Mouse (Mus musculus): ENCODE measurements around the gene Maml3.

Gene Maml3

DNA sequence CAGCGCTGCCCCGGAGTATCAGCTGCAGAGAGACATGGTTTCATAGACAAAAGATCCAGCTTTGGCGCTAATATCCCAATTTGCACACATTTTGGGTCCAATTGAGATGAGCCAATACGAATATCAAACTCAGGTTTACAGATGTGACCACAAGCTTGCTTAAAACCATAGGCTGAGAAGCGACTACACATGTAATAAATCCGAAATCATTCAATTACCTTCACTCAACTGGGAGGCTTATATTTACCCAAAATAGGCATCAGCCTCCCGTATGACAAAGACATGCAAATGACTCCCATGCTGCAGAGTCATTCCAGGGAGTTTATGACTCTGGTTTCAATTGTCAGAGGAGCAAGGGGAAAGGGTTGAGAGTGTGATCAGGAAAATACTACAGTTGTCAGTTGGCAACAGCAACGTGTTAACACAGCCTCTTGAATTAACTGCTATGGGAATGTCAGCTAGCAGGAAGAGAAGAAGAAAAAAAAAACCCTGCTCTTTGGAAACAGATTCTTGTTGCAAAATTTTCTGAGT, 224.3 kb downstream of the Maml3 start:
- DNase-seq (ENCODE audit: extremely low read depth, low read depth, low spot score) = no peak

DNA sequence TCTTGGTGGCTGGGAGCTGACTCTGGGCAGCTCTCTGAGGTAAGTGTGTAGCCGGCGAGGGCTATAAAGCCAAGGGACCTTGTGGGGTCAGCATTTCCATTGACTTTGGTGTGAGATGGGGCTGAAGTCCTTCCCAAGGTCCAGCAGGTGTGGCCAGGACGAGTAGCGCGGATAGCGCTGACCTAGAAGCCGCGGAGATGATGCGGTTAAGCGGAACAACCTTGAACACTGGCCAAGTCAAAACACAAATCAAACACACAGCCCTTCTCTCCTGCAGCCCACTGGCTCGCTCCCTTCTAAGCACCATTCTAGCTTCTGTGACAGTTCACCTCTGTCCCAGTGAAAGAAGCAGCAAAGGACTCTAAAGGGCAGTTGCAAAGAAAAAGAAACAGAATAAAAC, 225.7 kb downstream of the Maml3 start:
- no peak for DNase-seq (ENCODE audit: extremely low read depth, low read depth, low spot score)

DNA sequence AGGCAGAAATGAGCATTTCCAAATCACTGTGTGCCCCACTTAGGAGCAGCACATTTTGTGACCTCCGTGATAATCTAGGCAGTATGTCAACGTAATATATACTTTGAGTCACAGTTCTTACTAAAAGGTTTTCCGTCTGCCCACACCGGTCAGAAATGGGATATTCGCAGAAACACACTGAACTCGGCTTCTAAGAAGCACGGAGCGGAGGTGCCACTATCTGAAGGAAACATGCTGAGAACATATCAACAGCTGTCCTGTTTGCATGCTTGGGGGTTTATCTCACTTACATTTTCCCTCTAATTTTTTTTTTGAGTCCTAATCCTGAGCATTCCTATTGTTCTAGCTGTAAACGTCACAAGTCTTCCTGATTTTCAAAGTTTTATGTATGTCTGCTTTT, 226.3 kb downstream of the Maml3 start:
- no peak for DNase-seq (ENCODE audit: extremely low read depth, low read depth, low spot score)

DNA sequence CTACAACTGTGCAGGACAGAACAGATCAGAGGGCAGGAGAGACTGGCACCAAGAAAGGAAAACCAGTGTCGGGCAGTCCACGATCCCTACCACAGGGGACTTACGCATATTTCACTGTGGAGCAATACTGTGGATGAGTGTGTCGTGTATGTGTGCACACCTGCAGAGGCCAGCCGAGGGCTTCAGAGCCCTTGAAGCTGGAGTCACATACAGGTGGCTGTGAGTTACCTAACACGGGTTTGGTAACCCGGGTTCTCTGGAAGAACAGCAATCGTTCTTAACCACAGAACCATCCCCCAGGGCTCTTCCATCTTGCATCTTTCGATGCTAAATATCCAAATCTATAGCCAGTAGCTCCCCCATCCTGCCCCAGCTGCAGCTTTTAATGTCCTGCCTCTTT, 228.1 kb downstream of the Maml3 start:
- peak; percentile 73 for DNase-seq (ENCODE audit: extremely low read depth, low read depth, low spot score)

DNA sequence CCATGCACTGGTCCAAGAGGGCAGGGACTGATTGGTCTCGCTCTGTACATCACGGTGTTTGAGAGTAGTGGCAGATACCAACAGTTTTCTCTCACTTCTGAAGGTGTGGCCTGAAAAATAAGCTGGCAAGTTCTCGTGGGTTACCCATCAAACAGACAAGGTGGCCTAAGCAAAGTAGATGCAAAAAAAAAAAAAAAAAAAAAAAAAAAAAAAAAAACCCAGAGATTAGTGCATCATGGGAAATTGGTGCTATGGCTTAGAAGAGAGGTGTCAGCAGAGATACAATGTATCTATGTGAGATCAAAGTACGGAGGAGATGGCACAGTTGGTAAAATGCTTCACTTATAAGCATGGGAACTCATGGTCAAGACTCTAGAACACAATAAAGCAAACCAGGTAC, 229.2 kb downstream of the Maml3 start:
- DNase-seq (ENCODE audit: extremely low read depth, low read depth, low spot score) = no peak

DNA sequence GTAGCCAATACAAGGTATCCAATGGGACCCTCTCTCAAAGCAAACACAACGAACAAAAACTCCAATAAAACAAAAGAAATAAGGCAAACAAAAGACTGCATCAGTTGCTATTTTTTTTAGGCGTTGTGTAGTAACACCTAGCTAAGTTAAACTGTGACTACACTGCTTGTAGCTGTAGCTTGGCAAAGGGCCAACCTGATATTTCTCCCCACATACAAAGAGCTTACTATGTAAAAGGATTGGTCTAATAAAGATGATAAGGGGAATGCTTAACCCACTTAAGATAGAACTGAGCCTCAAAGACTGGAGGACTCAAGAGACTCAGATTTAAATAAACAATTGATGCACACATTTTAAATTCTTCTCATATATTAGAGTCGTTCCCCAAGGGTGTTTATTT, 230.6 kb downstream of the Maml3 start:
- DNase-seq (ENCODE audit: extremely low read depth, low read depth, low spot score) = no peak

DNA sequence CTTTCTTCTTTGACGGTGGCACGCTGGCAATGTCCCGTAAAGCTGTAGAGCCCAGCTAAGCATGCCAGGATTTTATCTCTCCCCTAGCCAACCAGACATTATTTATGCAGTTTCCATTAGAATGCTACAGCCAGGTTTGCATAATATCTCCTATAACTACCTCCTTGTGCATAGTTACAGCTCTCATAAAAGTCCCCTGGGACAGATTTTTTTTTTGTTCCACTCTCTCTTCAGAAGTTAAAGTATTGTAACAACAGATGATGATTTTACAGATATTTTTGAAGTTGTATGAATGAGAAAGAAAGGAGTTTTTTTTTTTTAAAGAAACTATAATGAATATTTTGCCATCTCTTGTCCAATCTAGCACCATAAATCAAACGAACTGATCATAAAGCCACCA, 232.1 kb downstream of the Maml3 start:
- DNase-seq (ENCODE audit: extremely low read depth, low read depth, low spot score) = peak; percentile 39

DNA sequence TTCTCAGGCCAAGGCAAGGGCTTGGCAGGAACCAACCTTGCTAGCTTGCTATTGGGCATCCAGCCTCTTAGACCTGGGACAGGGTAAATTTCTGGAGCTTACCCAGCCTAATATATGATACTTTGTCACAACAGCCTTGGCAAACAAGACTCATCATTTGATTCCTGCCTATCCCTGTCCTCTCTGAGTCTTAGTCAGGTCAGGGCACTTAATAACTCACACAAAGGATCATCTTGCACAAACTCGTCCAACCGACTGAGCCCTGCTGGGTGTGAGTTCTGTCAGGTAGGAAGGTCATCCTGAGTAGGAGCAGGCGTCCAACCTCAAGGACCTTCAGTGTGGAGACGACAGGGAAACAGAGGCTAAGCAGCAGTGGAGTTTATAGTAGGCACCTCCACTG, 233.5 kb downstream of the Maml3 start:
- DNase-seq (ENCODE audit: extremely low read depth, low read depth, low spot score) = no peak

DNA sequence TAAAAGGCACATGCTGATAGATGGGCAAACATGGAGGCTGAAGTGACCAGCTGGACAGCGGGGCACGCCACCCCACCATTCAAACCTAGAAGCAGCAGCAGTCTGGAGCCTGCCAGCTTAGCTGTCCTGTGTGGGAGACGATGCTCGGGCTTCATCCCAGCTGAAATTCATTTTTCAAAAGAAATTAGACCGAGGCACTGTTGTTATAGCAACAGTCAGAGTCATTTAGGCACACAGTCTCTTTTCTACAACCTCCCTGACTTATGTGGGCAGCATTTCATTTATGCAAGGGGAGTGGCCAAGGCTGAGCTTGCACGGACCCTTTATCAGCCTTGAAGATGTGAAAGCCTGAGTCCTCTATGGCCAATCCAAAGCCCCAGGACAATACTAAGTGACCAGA, 234.9 kb downstream of the Maml3 start:
- no peak for DNase-seq (ENCODE audit: extremely low read depth, low read depth, low spot score)

DNA sequence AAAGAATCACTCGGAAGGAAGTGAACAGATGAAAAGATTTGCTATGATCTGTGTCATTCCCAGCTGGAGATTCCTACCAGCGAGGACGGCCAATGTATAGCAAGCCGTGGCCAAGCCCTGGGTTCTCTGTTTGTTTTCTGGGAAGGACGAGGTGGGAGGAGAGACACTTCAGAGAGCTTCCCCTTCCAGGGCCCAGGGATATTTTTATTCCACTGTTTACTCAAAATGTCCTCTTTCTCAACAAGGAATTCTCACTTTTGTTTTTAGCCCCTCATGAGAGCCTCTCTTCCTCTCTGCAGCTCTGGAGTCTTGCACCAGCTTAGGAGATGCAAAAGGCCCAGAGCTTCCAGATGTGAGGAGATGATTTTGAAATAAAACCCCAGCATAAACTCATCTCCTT, 236.0 kb downstream of the Maml3 start:
- DNase-seq (ENCODE audit: extremely low read depth, low read depth, low spot score) = no peak

DNA sequence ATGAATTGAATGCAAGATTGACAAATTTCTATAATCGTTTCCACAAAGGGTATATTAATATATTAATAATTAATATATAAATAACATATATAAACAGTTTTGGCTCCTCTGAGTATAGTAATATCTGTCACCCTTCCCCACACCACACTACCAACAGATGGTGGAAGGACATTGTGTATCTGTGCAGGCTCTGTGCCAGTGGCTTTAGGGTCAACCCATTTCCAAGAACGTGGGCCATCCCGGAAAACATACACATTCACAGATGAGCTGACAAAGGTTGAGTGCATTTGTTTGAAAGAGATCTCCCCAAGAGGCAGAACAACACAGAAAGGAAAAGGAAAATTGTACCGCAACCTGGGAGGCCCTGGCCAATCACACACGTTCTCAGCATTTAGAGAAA, 238.4 kb downstream of the Maml3 start:
- no peak for DNase-seq (ENCODE audit: extremely low read depth, low read depth, low spot score)

DNA sequence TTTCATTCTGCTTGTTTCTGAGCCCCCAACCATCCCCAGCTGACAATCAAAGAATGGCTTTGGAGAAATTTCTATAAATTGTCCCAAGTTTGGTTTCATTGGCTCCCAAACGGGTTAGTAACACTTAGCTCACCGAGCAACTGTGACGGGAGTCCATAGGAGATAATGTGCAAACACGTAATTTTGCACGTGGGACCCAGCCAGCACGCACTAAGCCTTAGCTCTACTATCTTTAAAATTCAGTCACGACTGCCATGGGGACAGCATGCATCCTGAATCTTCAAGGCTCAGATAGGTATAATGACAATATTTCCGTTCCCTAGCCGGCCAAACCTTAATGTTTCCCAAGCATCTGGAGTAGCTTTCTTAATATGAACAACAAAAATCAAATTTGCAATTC, 243.2 kb downstream of the Maml3 start:
- no peak for DNase-seq (ENCODE audit: extremely low read depth, low read depth, low spot score)

DNA sequence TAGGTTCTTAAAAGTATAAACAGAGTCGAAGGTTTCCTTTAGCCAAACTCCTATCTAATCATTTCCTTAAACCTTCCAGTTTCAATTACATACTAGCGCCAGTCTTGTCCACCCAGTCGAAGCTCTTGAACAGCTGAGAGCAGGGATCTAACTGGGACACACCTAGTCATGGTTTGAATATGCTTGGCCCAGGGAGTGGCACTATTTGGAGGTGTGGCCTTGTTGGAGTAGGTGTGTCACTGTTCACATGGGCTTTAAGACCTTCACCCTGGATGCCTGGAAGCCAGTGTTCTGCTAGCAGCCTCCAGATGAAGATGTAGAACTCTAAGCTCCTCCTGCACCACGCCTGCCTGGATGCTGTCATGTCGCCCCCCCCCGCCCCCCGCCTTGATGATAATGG, 244.4 kb downstream of the Maml3 start:
- no peak for DNase-seq (ENCODE audit: extremely low read depth, low read depth, low spot score)

DNA sequence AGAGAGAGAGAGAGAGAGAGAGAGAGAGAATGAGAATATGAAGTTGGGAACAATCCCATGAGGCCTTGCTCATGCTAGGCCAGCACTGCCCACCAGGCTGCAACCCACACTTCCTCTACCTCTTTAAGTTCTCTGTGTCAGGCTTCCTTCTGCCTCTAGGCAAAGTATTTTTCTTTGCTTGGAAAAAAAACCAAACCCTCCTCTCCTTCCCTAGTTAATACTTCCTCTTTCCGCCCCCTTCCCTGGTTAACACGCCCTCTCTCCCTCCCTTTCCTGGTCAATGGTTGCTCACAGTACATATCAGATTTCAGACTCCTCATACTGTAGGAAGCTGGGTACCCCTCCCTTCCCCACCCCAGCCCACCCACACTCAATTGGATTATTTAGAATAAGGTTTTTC, 245.7 kb downstream of the Maml3 start:
- no peak for DNase-seq (ENCODE audit: extremely low read depth, low read depth, low spot score)

DNA sequence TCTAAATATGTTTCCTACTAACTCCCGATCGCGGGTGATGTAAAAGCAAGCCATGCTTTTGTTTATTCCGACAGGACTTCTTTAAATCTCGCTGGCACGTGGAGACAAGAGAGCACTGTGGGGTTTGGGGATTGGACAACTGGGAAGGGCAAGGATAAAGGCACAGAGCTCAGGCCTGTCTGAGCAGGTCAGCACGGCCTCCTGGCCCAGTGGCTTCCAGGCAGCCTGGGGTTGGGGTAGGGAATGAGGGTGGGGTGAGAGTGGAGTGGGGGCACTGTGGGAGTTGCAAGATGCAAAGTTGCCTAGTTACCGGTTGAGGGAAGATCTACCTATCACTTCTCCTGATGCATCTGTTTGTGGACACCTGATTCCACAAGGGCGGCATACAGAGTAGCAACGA, 250.7 kb downstream of the Maml3 start:
- no peak for DNase-seq (ENCODE audit: extremely low read depth, low read depth, low spot score)

DNA sequence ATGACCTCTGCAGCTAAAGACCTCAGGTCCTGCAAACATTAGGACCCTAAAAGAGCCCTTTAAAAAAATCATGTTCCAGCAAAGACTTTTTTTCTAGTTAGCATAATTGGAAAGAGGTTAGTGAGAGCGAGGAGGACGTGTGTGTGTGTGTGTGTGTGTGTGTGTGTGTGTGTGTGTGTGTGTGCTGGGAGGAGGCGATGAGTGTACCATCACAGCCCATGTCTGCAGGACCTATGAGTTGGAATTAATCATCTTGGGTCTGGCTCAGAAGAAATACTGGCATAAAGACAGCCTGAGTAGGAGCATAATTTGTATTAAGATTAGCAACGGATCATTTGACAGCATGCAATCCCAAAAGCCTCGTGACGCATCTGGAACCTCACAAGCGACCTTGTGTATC, 251.3 kb downstream of the Maml3 start:
- DNase-seq (ENCODE audit: extremely low read depth, low read depth, low spot score) = no peak

DNA sequence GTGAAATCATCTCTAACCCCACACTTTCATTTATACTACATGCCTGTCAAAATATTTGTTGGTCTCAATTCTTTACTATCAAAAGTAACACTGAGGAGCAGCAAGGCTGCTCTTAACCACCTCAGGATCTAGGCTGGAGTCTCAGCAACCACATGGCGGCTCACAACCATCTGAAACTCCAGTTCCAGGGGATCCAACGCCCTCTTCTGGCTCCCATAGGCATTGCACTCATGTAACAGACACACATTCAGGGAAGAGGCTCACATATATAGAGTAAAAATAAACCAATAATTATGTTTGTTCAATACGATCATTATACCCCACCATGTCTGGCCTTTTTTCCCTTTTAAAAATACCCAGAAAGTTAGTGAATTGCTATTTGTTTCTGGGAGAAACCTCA, 252.2 kb downstream of the Maml3 start:
- no peak for DNase-seq (ENCODE audit: extremely low read depth, low read depth, low spot score)

DNA sequence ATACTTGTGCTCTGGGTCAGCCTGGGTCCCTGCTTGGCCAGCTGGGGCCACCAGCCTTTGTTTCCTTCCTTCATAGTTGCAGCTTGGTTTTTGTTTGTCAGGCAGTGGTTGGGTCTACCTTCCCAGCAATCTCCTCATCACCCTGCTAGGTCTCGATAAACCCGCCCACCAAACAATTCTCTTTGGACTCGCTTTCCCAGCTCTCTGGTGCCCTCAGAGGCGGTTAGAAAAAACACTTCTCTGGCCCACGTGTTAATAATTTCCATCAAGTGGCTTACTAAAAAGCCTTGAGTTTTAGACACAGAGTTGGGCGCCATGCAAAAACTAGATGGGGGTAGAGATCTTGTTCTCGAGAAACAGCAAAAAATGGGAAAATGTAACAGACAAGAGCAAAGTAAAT, 253.3 kb downstream of the Maml3 start:
- no peak for DNase-seq (ENCODE audit: extremely low read depth, low read depth, low spot score)

DNA sequence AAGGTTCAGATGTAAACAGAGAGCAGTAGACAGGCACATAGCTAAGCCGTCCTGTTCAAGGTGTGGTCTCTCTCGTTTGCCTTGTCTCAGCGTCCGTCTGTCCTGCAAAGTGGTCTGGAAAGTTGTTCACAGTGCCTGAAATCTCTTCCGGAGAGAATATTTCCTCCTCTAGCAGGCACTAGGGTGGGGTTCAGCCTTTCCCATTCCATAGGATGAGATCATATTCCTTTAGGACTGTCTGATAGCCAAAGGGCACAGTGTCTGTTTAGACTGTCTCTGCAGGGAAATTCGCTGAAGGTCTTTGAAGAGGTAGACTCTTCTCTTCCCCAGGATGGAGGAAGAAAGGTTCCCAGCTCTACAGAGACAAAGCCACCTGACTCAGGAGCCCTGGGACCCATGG, 255.4 kb downstream of the Maml3 start:
- no peak for DNase-seq (ENCODE audit: extremely low read depth, low read depth, low spot score)

DNA sequence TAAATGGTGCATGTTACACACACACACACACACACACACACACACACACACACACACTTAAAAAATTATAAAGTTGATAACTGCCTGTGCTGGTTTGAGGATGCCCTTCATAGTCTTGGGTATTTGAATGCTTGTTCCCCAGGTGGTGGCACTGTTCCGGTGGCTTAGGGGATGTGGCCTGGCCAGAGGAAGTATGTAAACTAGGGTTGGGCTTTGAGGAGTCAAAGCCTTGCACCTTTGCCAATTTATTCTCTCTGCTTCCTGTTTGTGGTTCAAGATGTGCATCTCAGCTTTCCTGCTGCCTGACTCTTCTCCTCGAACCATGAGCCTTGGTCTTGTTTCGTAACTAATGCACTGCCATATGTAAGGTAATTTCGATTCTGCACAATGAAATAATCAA, 257.6 kb downstream of the Maml3 start:
- DNase-seq (ENCODE audit: extremely low read depth, low read depth, low spot score) = no peak

DNA sequence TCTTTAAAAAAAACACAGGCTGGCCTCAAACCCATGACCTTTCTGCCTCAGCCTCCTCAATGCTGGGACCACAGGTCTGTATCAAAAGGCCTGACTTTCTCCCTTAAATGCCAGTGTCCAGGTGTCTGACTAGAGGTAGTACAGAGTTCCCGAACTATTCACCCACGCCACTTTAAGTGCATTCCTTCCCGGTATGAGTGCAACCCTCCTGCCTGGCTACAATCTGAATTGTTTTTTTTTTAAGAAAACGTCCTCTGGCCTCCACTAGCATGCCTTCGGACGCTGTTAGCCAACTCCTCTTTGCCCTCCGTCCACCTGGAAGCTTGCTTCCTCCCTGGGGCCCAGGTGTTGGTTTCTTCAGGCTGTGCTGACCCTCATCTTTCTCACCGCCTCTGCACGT, 260.6 kb downstream of the Maml3 start:
- DNase-seq (ENCODE audit: extremely low read depth, low read depth, low spot score) = no peak

DNA sequence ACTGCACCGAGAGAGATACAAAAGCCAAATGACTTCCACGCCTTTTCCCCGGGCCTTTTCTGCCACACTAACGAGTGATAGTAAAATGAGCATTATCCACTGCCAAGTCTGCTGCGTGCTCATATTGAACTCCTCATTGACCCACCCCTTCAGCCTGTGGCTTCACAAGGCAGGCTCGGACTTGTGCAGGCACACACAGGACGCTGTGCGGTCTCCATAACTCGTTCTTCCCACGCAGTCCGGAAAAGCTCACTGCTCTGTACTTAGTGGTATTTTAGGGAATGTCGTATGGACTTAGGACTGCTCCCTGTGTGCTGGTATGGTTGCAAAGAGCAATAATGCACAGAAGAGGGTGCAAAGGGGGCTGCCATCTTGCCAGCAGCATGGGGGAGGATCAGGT, 262.7 kb downstream of the Maml3 start:
- peak; percentile 75 for DNase-seq (ENCODE audit: extremely low read depth, low read depth, low spot score)

DNA sequence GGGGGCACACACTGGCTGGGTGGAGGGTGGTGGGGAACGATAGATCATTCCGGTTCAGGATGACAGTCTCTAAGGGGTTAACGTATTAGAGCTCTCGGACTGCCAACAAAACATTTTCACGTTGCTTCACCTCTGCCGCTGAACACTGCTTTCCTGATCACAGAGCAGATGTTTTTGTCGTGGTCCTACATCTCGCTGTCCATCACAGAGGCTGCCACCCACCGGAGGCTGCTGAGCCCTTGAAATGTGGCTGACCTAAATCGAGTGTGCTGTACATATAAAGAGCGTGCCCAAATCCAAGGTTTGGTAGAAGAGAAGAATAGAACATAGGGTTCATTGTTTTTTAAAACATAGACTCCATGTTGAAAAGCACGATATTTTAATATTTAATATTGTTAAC, 263.3 kb downstream of the Maml3 start:
- no peak for DNase-seq (ENCODE audit: extremely low read depth, low read depth, low spot score)

DNA sequence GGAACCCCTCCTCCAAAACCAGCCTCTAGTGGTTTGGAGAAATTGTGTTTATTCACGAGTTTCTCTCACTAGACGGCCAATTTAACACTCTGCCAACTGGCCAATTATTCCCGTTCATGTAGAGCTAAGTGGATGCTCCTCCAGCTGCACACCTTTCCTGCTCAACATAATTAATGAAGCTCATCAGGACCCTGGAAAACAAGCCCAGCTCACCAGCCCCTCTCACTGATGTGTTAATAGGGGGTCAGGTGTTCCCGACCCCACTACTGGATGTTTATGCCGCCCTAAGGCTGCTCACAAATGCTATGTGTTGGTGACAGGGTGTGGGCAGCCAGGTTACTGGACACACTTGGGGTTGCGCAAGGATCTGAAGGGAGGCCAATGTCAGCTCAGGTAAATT, 263.7 kb downstream of the Maml3 start:
- DNase-seq (ENCODE audit: extremely low read depth, low read depth, low spot score) = no peak

All from fat pad, adult 2 months (tissue).